Mouse (Mus musculus) right cerebral cortex, adult 2 months (tissue): Measurements from ENCODE around the gene Gm47429.
"Not testable (repeated sequence)": the region's sequence is repeated elsewhere in the genome, so short reads cannot be mapped to it uniquely, and the experiment has no call there.

ENCODE experiments used
- DNase-seq, 2 experiments: peaks; one replicate each; pipeline ENCODE4 v3.0.0; 2021 to 2022; ENCODE audit warnings: low spot score in 2 of 2

Gene Gm47429

GRCm38 (mm10) chr13:50443812-50444211 lies at the start of gene Gm47429:
Gm47429 (minus strand) TSS chr13:50443912.
- DNase-seq, result no peak

DNA sequence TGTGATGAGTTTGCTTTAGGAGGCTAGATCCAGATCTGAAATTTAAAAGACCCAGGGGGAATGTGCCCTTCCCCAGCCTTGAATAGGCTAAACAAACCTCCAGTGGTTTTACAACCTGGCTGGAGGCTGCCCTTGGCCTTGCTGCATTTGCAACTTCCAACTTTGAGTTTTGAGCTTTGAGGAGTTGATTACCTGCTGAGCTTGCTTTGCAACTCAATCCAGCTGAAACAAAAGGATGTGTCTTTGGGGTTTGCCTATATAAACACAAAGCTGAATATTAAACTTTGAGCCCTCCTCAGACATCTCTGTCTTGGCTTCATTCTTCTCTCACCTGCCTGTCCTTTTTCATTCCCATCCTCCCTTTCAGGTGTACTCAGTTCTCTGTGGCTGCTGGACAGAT lies 44.8 kb upstream of the Gm47429 start:
- not testable (repeated sequence) for DNase-seq

- DNase-seq, result no peak
These were observed 23.3 kb upstream of the Gm47429 start, which contains the start of gene Nutm2 for GRCm38 (mm10) chr13:50467007-50467406. Nutm2 (plus strand) TSS chr13:50467307.

DNA sequence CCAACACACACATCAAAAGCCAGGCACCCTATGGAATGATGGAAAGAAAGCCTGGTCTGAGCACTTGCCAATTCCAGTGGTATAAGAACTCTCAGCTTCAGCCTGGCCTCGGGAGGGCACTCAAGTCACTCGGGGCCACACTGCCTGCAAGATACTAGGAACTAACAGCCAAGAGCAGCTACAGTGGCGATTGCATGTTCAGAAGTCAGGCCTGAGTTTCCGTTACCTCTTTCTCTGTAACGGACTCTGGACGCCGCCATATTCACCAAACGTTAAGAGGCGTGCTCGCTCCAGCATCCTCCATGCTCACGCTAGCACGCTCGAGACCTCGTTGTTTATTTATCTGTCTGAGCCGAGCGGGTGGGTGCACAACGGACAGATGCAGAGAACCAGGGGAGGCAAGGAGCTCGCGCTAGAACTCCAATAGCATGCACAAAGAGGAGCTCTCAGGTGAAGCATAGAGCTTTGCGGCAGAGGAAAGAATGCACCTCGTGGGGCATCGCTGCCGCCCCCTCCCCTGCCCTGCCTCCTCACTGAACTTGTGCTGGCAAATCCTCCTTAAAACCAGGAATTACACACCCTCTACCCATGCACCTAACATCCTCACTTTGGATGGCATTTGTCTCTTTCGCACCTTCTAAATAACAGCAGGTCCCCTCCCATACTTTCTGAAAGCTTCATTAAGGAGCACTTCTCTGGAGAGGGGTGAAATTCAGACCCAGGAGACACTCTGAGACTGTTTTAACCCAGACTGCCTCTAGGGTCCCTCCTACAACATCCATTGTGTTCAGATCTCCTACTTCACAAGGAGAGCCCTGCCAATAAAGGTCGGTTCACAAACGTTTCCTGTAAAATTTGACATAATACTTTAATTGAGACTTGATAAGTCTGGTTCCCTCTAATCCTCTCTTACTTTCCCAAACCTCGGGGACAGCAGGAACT lies 21.2 kb upstream of the Gm47429 start:
- no peak for DNase-seq

- not testable (repeated sequence) for DNase-seq
These were observed 16.7 kb upstream of the Gm47429 start for GRCm38 (mm10) chr13:50460433-50460832.

DNA sequence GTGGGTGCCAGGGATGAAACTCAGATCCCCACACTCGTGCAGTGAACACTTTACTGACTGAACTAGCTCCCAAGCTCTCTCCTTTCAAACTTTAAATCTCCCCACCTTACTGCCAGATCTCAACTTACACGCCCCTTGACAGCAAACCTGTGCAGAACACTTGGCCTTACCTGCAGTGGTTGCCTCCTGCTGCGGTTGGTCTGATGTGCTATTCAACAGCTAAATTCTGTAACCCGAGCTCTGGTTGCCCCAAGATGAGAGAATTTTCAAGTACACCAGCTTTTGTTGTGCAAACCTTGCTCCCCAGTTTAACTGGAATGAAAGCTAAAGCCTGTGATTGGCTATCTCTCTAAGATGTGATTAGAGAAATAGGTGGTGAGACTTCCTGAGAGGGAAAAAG lies 9.7 kb upstream of the Gm47429 start:
- DNase-seq, result no peak

DNA sequence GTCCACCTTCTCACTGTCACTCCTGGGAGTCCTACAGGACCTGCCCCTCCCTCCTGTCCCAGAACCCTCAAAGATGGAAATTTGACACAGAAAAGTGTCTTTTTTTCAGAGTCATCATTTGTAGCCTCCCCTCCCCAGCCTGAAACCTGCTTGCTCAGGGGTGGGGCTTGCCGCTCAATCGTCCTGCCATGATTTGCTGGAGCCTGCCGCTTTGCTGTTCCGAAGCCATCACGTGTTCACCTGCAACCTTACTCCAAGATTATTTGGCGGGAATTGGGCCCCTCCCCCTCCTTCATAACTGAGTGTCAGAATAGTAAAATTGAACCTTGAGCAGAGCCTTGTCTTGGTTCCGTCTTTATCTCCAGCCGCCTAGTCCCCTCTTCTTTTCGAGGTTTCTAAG lies 8.6 kb upstream of the Gm47429 start:
- not testable (repeated sequence) for DNase-seq

- no peak for DNase-seq
These were observed 1.5 kb upstream of the Gm47429 start for GRCm38 (mm10) chr13:50445261-50445660.

- DNase-seq, result no peak
These were observed 17.0 kb downstream of the Gm47429 start for GRCm38 (mm10) chr13:50426686-50427085.

- no peak for DNase-seq
These were observed 19.2 kb downstream of the Gm47429 start for GRCm38 (mm10) chr13:50424517-50424916.

- no peak for DNase-seq
These were observed 20.0 kb downstream of the Gm47429 start for GRCm38 (mm10) chr13:50423625-50424209.

DNA sequence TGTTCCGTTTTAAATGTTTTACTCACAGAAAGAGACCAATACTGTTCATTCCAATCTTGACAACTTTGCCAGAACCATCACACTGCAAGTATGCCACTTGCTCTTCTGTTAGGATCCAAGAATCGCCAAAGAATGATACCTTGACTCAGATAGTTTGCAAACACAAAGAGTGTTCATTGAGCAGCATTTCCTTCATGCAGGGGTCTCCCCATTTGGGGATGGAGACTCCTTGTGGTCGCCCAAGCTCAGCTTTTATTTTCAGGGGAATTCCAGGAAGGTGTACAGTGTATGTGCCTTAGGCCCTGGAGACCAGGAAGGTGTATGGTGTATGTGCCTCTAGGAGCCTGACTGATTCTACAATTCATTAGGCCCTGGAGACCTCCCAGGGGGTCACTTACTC lies 25.3 kb downstream of the Gm47429 start:
- DNase-seq, result no peak

DNA sequence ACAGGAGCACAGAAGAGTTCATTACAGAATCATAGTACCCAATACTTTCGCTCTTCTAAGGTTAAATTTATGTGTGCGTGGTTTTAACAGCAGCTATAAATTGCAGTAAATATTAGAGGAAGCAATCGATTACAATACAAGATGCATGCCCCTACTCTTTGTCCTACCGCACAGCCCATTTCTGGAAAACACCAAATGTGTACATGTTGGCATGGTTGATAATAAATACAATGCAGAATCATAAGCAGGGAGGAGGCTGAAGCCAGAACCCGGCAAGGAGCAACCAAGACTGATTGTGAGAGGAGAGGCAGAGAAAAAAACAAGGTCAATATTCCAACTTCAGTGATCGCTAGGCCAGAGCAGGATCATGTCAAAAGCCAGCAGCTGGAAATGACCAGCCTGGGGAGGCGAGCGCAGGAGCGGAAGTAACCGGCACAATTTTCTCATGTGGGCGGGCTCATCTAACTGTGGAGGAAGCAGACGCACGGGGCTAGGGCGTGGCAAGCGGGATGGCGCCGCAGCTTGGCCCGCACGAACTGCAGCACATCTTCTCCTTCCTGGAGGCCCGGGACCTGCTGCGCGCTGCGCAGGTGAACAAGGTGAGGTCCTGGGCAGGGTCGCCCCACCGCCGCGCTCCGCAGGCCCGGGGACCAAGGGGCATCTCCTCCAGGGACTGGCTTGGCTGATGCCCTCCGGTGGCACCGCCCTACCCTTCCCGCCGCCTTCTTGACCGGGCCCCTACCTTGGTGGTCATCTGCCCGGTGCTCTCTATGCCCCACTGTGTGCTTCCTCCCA lies 26.1 kb downstream of the Gm47429 start, which contains the start of gene Fbxw17:
Fbxw17 (plus strand) TSS at position 476 of the 795 bp plus-strand sequence.
- peak; percentile 78 to 84 for DNase-seq
